Mouse (Mus musculus): Measurements from ENCODE around the gene Sall2. TPM values are rescaled to one million over a fixed set of nuclear protein-coding genes. Genes with fewer than 3 reads are reported as not detected.

Gene Sall2
- polyA plus RNA-seq, 1 experiment from 2014 or later, result 27.0 TPM

- ATAC-seq (ENCODE audit: low FRiP score, low read depth), result no peak
- Histone ChIP-seq H3K9ac (no peak overlapping the region), H3K9me3 (no peaks in the 10 kb centered on the region), H3K36me3 (peaks cover 38% of the 10 kb centered on the region), H3K4me1 (peaks cover 8% of the 10 kb centered on the region), H3K4me2 (replicated peaks) (no peak overlapping the region), H3K4me3 (no peak overlapping the region), H3K27ac (no peak overlapping the region), H3K27me3 (no peaks in the 10 kb centered on the region)
- WGBS, result 87% methylated on average over 5 of the region's 5 CpGs
These were observed 44.9 kb downstream of the Sall2 start for GRCm38 (mm10) chr14:52283629-52284028.

- under 1% methylated on average over 21 of the region's 21 CpGs for WGBS
- Histone ChIP-seq H3K27ac (peak overlapping the region; percentile 77), H3K9me3 (no peaks in the 10 kb centered on the region), H3K36me3 (peaks cover 16% of the 10 kb centered on the region), H3K4me2 (replicated peaks) (peak overlapping the region; percentile 72), H3K27me3 (no peaks in the 10 kb centered on the region), H3K4me3 (peak overlapping the region; percentile 91), H3K4me1 (peaks cover 14% of the 10 kb centered on the region), H3K9ac (peak overlapping the region; percentile 91)
- no peak; the same call in 1 of the 2 replicates for ATAC-seq (ENCODE audit: low FRiP score, low read depth)
These were observed 48.8 kb downstream of the Sall2 start for GRCm38 (mm10) chr14:52279747-52280120.

- ATAC-seq (ENCODE audit: low FRiP score, low read depth), result peak; percentile 98
- H3K4me2 ChIP-seq (replicated peaks), result peak within 1 kb of the TSS; percentile 72
- H3K27ac ChIP-seq, result peak within 1 kb of the TSS; percentile 77
- H3K36me3 ChIP-seq, result peaks cover 14% of the 10 kb centered on the region
- under 1% methylated on average over 65 of the region's 66 CpGs for whole genome bisulfite sequencing
- H3K9ac ChIP-seq, result peak within 1 kb of the TSS; percentile 91
- H3K4me3 ChIP-seq, result peak within 1 kb of the TSS; percentile 91
- peaks cover 14% of the 10 kb centered on the region for H3K4me1 ChIP-seq
- H3K27me3 ChIP-seq, result no peaks in the 10 kb centered on the region
- H3K9me3 ChIP-seq, result no peaks in the 10 kb centered on the region
These were observed 49.4 kb downstream of the Sall2 start, which contains the start of the genes Tox4 and Rab2b for GRCm38 (mm10) chr14:52278932-52279746. Gene Tox4, plus strand, starts transcription at chr14:52279146. Gene Rab2b, minus strand, starts transcription at chr14:52279545.

- no peak for ATAC-seq (ENCODE audit: low FRiP score, low read depth)
- Histone ChIP-seq H3K36me3 (peaks cover 23% of the 10 kb centered on the region), H3K4me3 (no peak overlapping the region), H3K27me3 (no peaks in the 10 kb centered on the region), H3K9ac (no peak overlapping the region), H3K27ac (no peak overlapping the region), H3K9me3 (no peaks in the 10 kb centered on the region), H3K4me2 (replicated peaks) (no peak overlapping the region), H3K4me1 (peaks cover 14% of the 10 kb centered on the region)
- WGBS, result 89% methylated on average over 4 of the region's 4 CpGs
These were observed 51.4 kb downstream of the Sall2 start for GRCm38 (mm10) chr14:52277210-52277609.

- H3K9me3 ChIP-seq, result no peaks in the 10 kb centered on the region
- no peak for ATAC-seq (ENCODE audit: low FRiP score, low read depth)
- no peak overlapping the region for H3K9ac ChIP-seq
- no peak overlapping the region for H3K27ac ChIP-seq
- H3K4me3 ChIP-seq, result no peak overlapping the region
- H3K27me3 ChIP-seq, result no peaks in the 10 kb centered on the region
- WGBS, result 74% methylated on average over 3 of the region's 3 CpGs
- peaks cover 35% of the 10 kb centered on the region for H3K36me3 ChIP-seq
- no peaks in the 10 kb centered on the region for H3K4me1 ChIP-seq
- no peak overlapping the region for H3K4me2 ChIP-seq (replicated peaks)
These were observed 55.8 kb downstream of the Sall2 start for GRCm38 (mm10) chr14:52272781-52273180.

Other genes starting within 250 kb of the Sall2 start
- gene Hnrnpc, start 224.7 kb downstream of the Sall2 start, polyA plus RNA-seq (2015; fragmentation: Nextera tagmentation; extraction: Ambion mirVana), result 759 and 771 TPM in 2 replicates
- gene Rpgrip1, start 218.1 kb downstream of the Sall2 start, polyA plus RNA-seq (2015; fragmentation: Nextera tagmentation; extraction: Ambion mirVana), result 90.3 and 90.4 TPM in 2 replicates
- 72.3 and 74.0 TPM in 2 replicates for gene Supt16, start 131.3 kb downstream of the Sall2 start, polyA plus RNA-seq (2015; fragmentation: Nextera tagmentation; extraction: Ambion mirVana)
- gene Chd8, start 71.0 kb downstream of the Sall2 start, polyA plus RNA-seq (2015; fragmentation: Nextera tagmentation; extraction: Ambion mirVana), result 36.6 and 50.3 TPM in 2 replicates
- 47.9 and 48.2 TPM in 2 replicates for gene Tox4, start 49.6 kb downstream of the Sall2 start, polyA plus RNA-seq (2015; fragmentation: Nextera tagmentation; extraction: Ambion mirVana)
- 25.9 and 30.4 TPM in 2 replicates for gene Rab2b, start 49.2 kb downstream of the Sall2 start, polyA plus RNA-seq (2015; fragmentation: Nextera tagmentation; extraction: Ambion mirVana)
- gene Mettl3, start 23.6 kb downstream of the Sall2 start, polyA plus RNA-seq (2015; fragmentation: Nextera tagmentation; extraction: Ambion mirVana), result 49.3 and 51.2 TPM in 2 replicates
- 0.05 TPM in 1 of 2 replicates, not detected in the other for gene Olfr1513, start 27.6 kb upstream of the Sall2 start, polyA plus RNA-seq (2015; fragmentation: Nextera tagmentation; extraction: Ambion mirVana)
- gene Olfr1512, start 50.4 kb upstream of the Sall2 start, polyA plus RNA-seq (2015; fragmentation: Nextera tagmentation; extraction: Ambion mirVana), result not detected in 2 replicates
- gene Olfr1511, start 68.6 kb upstream of the Sall2 start, polyA plus RNA-seq (2015; fragmentation: Nextera tagmentation; extraction: Ambion mirVana), result not detected in 2 replicates
- gene Olfr1510, start 85.6 kb upstream of the Sall2 start, polyA plus RNA-seq (2015; fragmentation: Nextera tagmentation; extraction: Ambion mirVana), result not detected in 2 replicates
- not detected in 2 replicates for gene Olfr1509, start 114.2 kb upstream of the Sall2 start, polyA plus RNA-seq (2015; fragmentation: Nextera tagmentation; extraction: Ambion mirVana)
- gene Olfr1508, start 138.7 kb upstream of the Sall2 start, polyA plus RNA-seq (2015; fragmentation: Nextera tagmentation; extraction: Ambion mirVana), result not detected in 2 replicates
- gene Olfr1507, start 167.0 kb upstream of the Sall2 start, polyA plus RNA-seq (2015; fragmentation: Nextera tagmentation; extraction: Ambion mirVana), result not detected in 2 replicates